Mouse (Mus musculus) embryo, embryonic 11 days (tissue): ENCODE results near the gene Taf11.

ENCODE experiments used
- DNase-seq: peaks from one replicate; pipeline ENCODE4 v3.0.0-alpha.2; 2015

Gene Taf11

GRCm38 (mm10) chr17:27920676-27921075 lies 11.0 kb upstream of the Taf11 start:
- no peak for DNase-seq

GRCm38 (mm10) chr17:27916366-27916765 lies 6.7 kb upstream of the Taf11 start:
- DNase-seq: no peak

- no peak for DNase-seq
Measured at GRCm38 (mm10) chr17:27914742-27915141, 5.1 kb upstream of the Taf11 start.

- no peak for DNase-seq
Measured at GRCm38 (mm10) chr17:27911371-27911770, 1.7 kb upstream of the Taf11 start.

GRCm38 (mm10) chr17:27908888-27909621 lies 589 bp downstream of the Taf11 start, which contains the start of gene Anks1:
TSS of gene Anks1 (plus strand) at chr17:27909306.
- peak; percentile 91 for DNase-seq

GRCm38 (mm10) chr17:27908206-27908887 lies 1.3 kb downstream of the Taf11 start:
- peak; percentile 30 for DNase-seq

- DNase-seq: peak; percentile 95
Measured at GRCm38 (mm10) chr17:27907512-27908205, 2.0 kb downstream of the Taf11 start.

GRCm38 (mm10) chr17:27886499-27887210 lies 23.0 kb downstream of the Taf11 start:
- no peak for DNase-seq

- no peak for DNase-seq
Measured at GRCm38 (mm10) chr17:27883994-27884393, 25.6 kb downstream of the Taf11 start.

- DNase-seq: no peak
Measured at GRCm38 (mm10) chr17:27883129-27883528, 26.5 kb downstream of the Taf11 start.

- peak; percentile 46 for DNase-seq
Measured at GRCm38 (mm10) chr17:27881518-27881917, 28.1 kb downstream of the Taf11 start.

- DNase-seq: no peak
Measured at GRCm38 (mm10) chr17:27874510-27874909, 35.1 kb downstream of the Taf11 start.

GRCm38 (mm10) chr17:27873583-27873982 lies 36.1 kb downstream of the Taf11 start:
- DNase-seq: no peak

- DNase-seq: no peak
Measured at GRCm38 (mm10) chr17:27871851-27872250, 37.8 kb downstream of the Taf11 start.

- no peak for DNase-seq
Measured at GRCm38 (mm10) chr17:27866737-27867136, 42.9 kb downstream of the Taf11 start.

GRCm38 (mm10) chr17:27865461-27865860 lies 44.2 kb downstream of the Taf11 start:
- DNase-seq: no peak

GRCm38 (mm10) chr17:27859131-27859530 lies 50.5 kb downstream of the Taf11 start:
- no peak for DNase-seq

GRCm38 (mm10) chr17:27857649-27858475 lies 51.8 kb downstream of the Taf11 start:
- DNase-seq: no peak

GRCm38 (mm10) chr17:27856798-27857648 lies 52.6 kb downstream of the Taf11 start:
- peak; percentile 77 for DNase-seq

- peak; percentile 93 for DNase-seq
Measured at GRCm38 (mm10) chr17:27856265-27856797, 53.3 kb downstream of the Taf11 start, which contains the start of gene Uhrf1bp1. TSS of gene Uhrf1bp1 (plus strand) at chr17:27856441.
